Mouse (Mus musculus): ENCODE measurements around the gene Mia. TPM values are rescaled to one million over a fixed set of nuclear protein-coding genes. Genes with fewer than 3 reads are reported as not detected.
A peak's percentile ranks its signal among the peaks of the same experiment; 100 is the strongest.

Gene Mia
- total and polyA plus RNA-seq, 3 experiments, result 0.44 to 2.0 (median 1.1) TPM

- TF ChIP-seq MEF2A (IDR thresholded peaks at IDR 0.05; ENCODE audit: borderline replicate concordance, low read depth, low read length) (peak; percentile 20; the same call in 1 of the 2 replicates), CHD2 (IDR thresholded peaks at IDR 0.05; ENCODE audit: low read length) (peak; percentile 91), GABPA (IDR thresholded peaks at IDR 0.05; ENCODE audit: insufficient replicate concordance, low read depth, low read length) (no peak), PAX5 (IDR thresholded peaks at IDR 0.05; ENCODE audit: low read length) (no peak), KAT2A (IDR thresholded peaks at IDR 0.05; ENCODE audit: insufficient replicate concordance, low read length) (no peak), USF1 (IDR thresholded peaks at IDR 0.05; ENCODE audit: low read depth, low read length) (no peak), MAFK (IDR thresholded peaks at IDR 0.05; ENCODE audit: insufficient replicate concordance, low read length) (no peak), MAX (IDR thresholded peaks at IDR 0.05; ENCODE audit: low read length) (no peak), ZNF384 (IDR thresholded peaks at IDR 0.05; ENCODE audit: low read depth, low read length) (no peak), UBTF (IDR thresholded peaks at IDR 0.05; ENCODE audit: low read depth, low read length) (no peak), BHLHE40 (IDR thresholded peaks at IDR 0.05; ENCODE audit: low read depth, low read length) (0 out of 2 replicates have a peak, but pooled peaks have one; percentile 25), SIN3A (IDR thresholded peaks at IDR 0.05; ENCODE audit: low read length) (no peak; the same call in none of the 2 replicates), ELF1 (IDR thresholded peaks at IDR 0.05; ENCODE audit: low read depth, low read length) (0 out of 2 replicates have a peak, but pooled peaks have one; percentile 40), MXI1 (IDR thresholded peaks at IDR 0.05; ENCODE audit: low read depth, low read length) (no peak)
These were observed 1.6 kb downstream of the Mia start (continued) for GRCm38 (mm10) chr7:27179217-27179918.

- H3K9ac ChIP-seq (ENCODE audit: insufficient read depth, low read depth), result peak within 1 kb of the TSS; percentile 94
- dilution Hi-C loops (cut with MboI; ENCODE audit: extremely low pct_ligation_motif_present, extremely low pct_unique_long_range_greater_than_20kb, low sequenced_read_pairs), result no loop called here
- no peaks in the 10 kb centered on the region for H3K27me3 ChIP-seq (replicated peaks)
- DNase-seq (ENCODE audit: extremely low read depth), result peak; percentile 99
- no peaks in the 10 kb centered on the region for H3K9me3 ChIP-seq (replicated peaks; ENCODE audit: low read length)
- peaks cover 3 to 51% of the 10 kb centered on the region in 2 experiments; a peak in 3 of 4 replicates for H3K4me1 ChIP-seq (ENCODE audit: control insufficient read depth in 1 of 2, insufficient read depth in 2 of 2)
- H3K79me2 ChIP-seq (replicated peaks; ENCODE audit: control insufficient read depth, extremely low read depth, insufficient read depth, poor library complexity, severe bottlenecking), result peaks cover 7% of the 10 kb centered on the region
- in situ Hi-C loops (cut with MboI; ENCODE audit: low pct_ligation_motif_present, low pct_unique_long_range_greater_than_20kb, low sequenced_read_pairs), result no loop called here
- peak within 1 kb of the TSS; percentile 97 for H3K4me2 ChIP-seq (ENCODE audit: insufficient read depth, low read depth, poor library complexity, severe bottlenecking)
- H3K27ac ChIP-seq (ENCODE audit: insufficient read depth, low read depth), result peak within 1 kb of the TSS; percentile 90
- peak within 1 kb of the TSS; percentile 67 to 71 (median 68) for H3K4me3 ChIP-seq (replicated peaks in 1 of 3; ENCODE audit: low read depth in 2 of 3, low read length in 2 of 3, poor library complexity in 1 of 3)
- peaks cover 23 to 47% of the 10 kb centered on the region in 2 experiments for H3K36me3 ChIP-seq (replicated peaks in 1 of 2; ENCODE audit: control insufficient read depth in 1 of 2, insufficient read depth in 1 of 2, low read length in 1 of 2)
- TF ChIP-seq GABPA (IDR thresholded peaks at IDR 0.05; ENCODE audit: insufficient replicate concordance, low read depth, low read length) (no peak), RAD21 (IDR thresholded peaks at IDR 0.05; ENCODE audit: low read depth, low read length) (no peak), POLR2A (IDR thresholded peaks at IDR 0.05; ENCODE audit: low read depth, low read length) (peak; percentile 58), USF1 (IDR thresholded peaks at IDR 0.05; ENCODE audit: low read depth, low read length) (no peak), CHD1 (IDR thresholded peaks at IDR 0.05; ENCODE audit: low read depth, low read length) (no peak), JUN (IDR thresholded peaks at IDR 0.05; ENCODE audit: insufficient read depth, low read depth, low read length) (no peak), MEF2A (IDR thresholded peaks at IDR 0.05; ENCODE audit: borderline replicate concordance, low read depth, low read length) (no peak; the same call in 1 of the 2 replicates), KAT2A (IDR thresholded peaks at IDR 0.05; ENCODE audit: insufficient replicate concordance, low read length) (no peak), SIN3A (IDR thresholded peaks at IDR 0.05; ENCODE audit: low read length) (no peak), TCF12 (IDR thresholded peaks at IDR 0.05; ENCODE audit: low read depth, low read length) (peak; percentile 14; the same call in 1 of the 2 replicates), POLR2AphosphoS2 (IDR thresholded peaks at IDR 0.05; ENCODE audit: low read depth, low read length) (no peak; the same call in none of the 2 replicates), SMC3 (IDR thresholded peaks at IDR 0.05; ENCODE audit: low read depth, low read length) (no peak), ZMIZ1 (IDR thresholded peaks at IDR 0.05; ENCODE audit: low read depth, low read length) (peak; percentile 59; the same call in 1 of the 2 replicates), USF2 (conservative IDR thresholded peaks at IDR 0.05; ENCODE audit: low read depth, low read length) (no peak), RCOR1 (conservative IDR thresholded peaks at IDR 0.05; ENCODE audit: low read depth, low read length) (no peak), CTCF (conservative IDR thresholded peaks at IDR 0.05 in 1 of 2, IDR thresholded peaks at IDR 0.05 in 1 of 2; ENCODE audit: low read depth in 2 of 2, low read length in 2 of 2) (0 out of 4 replicates have a peak, but pooled peaks of 1 of the 2 experiments have one; percentile 14), EP300 (IDR thresholded peaks at IDR 0.05; ENCODE audit: low read length) (no peak), E2F4 (IDR thresholded peaks at IDR 0.05; ENCODE audit: insufficient replicate concordance, low read depth, low read length) (0 out of 2 replicates have a peak, but pooled peaks have one; percentile 50), JUND (conservative IDR thresholded peaks at IDR 0.05; ENCODE audit: low read depth, low read length) (no peak), CHD2 (IDR thresholded peaks at IDR 0.05; ENCODE audit: low read length) (peak; percentile 94), PAX5 (IDR thresholded peaks at IDR 0.05; ENCODE audit: low read length) (no peak), TBP (conservative IDR thresholded peaks at IDR 0.05; ENCODE audit: low read depth, low read length) (peak; percentile 60; the same call in 1 of the 2 replicates), IRF4 (IDR thresholded peaks at IDR 0.05; ENCODE audit: low read depth, low read length) (peak; percentile 28; the same call in 1 of the 2 replicates), ETS1 (conservative IDR thresholded peaks at IDR 0.05; ENCODE audit: low read depth, low read length) (no peak), BHLHE40 (IDR thresholded peaks at IDR 0.05; ENCODE audit: low read depth, low read length) (peak; percentile 12; the same call in 1 of the 2 replicates), ZKSCAN1 (IDR thresholded peaks at IDR 0.05; ENCODE audit: borderline replicate concordance, low read depth, low read length) (no peak)
These were observed 2.4 kb downstream of the Mia start, which contains the start of gene Rab4b for GRCm38 (mm10) chr7:27178324-27179216. Gene Rab4b, minus strand, starts transcription at chr7:27178896.
